Mouse (Mus musculus): Measurements from ENCODE around the gene Ywhae.

DNA sequence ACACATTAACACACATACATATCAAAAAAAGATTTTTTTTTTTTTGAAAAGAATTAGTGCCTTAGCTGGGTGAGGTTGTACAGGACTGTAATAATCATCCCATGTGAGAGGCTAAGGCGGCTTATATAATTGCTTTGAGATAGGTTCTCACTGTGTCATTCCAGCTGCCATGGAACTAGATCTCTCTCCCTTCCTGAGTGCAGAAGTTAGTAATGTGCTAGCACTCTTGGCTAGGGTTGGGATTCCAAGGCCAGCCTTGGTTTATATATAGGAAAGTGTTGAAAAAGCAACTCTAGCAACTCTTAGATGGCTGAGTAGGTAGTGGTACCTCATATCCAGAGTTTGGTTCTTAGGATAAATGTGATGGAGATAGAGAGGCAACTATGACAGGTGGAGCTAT lies 25.9 kb downstream of the Ywhae start:
- TF ChIP-seq HCFC1 (IDR thresholded peaks at IDR 0.05; ENCODE audit: borderline replicate concordance, insufficient read depth, low read length) = no peak
- no peak for TF ChIP-seq MAFK (IDR thresholded peaks at IDR 0.05; ENCODE audit: insufficient read depth, low read depth, low read length)
- TF ChIP-seq ZNF384 (IDR thresholded peaks at IDR 0.05; ENCODE audit: low read depth, low read length) = no peak
- TF ChIP-seq CHD2 (IDR thresholded peaks at IDR 0.05; ENCODE audit: low read depth, low read length) = no peak

All from ES-E14 (cell line).